Mouse (Mus musculus): ENCODE results near the gene Kdm5c. TPM values are rescaled to one million over a fixed set of nuclear protein-coding genes. Genes with fewer than 3 reads are reported as not detected.

Gene Kdm5c
- polyA plus RNA-seq (2015; fragmentation: Nextera tagmentation; extraction: Ambion mirVana) = 32.4 and 33.9 TPM in 2 replicates

DNA sequence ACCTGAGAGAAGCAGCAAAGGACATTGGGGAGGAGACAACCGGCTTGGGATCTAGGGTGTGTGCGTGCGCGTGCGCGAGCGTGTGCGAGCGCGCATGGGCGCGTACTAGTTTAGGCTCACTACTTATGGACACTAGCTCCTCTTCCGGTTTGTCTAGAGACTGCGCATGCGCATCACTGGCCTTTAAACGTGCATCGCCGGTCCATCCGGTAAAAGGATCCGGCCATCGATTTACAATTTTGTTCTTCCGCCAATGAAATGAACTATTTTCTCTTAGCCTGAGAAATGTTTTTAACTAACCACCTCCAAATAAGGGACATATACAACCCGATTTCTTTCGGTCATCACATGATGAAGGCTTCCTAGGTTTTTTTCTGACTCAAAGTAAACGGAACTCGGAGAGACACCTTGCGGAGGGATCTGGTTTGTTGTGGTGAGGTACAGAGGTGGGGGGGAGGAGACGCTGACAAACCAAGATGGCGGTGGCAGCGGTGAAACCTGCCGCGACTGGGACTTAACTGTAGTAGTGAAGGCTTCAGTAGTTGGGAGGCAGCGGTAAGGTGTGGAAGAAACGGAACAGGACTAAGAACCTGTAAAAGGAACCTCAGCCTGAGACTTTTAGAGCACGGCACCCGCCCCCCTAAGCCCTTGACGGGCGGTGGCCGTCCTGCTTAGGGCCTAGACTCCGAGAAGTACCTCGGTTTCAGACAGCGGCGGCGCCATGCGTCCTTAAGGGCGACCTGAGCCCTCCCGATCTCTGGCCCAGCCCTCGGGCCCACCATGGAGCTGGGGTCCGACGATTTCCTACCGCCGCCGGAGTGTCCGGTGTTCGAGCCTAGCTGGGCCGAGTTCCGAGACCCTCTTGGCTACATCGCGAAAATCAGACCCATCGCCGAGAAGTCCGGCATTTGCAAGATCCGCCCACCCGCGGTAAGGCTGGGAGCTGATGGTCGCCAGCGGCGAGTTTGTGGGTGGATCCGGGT is at the start of gene Kdm5c:
Kdm5c (plus strand) TSS at position 240 of the 983 bp plus-strand sequence.
- H3K9me3 ChIP-seq (replicated peaks; ENCODE audit: control insufficient read depth, low read length) = no peaks in the 10 kb centered on the region
- peak within 1 kb of the TSS; percentile 62 for H3K27ac ChIP-seq (ENCODE audit: low read length)
- no peaks in the 10 kb centered on the region for H3K27me3 ChIP-seq (ENCODE audit: control insufficient read depth, insufficient read depth, low read length)
- peaks cover 6% of the 10 kb centered on the region; the same call in 1 of the 2 replicates for H3K36me3 ChIP-seq (ENCODE audit: control insufficient read depth, insufficient read depth)
- ATAC-seq (replicated peaks; ENCODE audit: extremely low read depth, insufficient read depth, low FRiP score) = peak; percentile 98
- peak within 1 kb of the TSS; percentile 86 for H3K4me3 ChIP-seq (ENCODE audit: low read length)
- peak within 1 kb of the TSS; percentile 93 for H3K9ac ChIP-seq (ENCODE audit: low read length)
- peak within 1 kb of the TSS; percentile 77 for H3K4me2 ChIP-seq (ENCODE audit: low read depth, low read length)
- WGBS = 1% methylated on average over 69 of the region's 69 CpGs
- H3K4me1 ChIP-seq (ENCODE audit: control insufficient read depth, insufficient read depth, low read length) = peaks cover 14% of the 10 kb centered on the region

DNA sequence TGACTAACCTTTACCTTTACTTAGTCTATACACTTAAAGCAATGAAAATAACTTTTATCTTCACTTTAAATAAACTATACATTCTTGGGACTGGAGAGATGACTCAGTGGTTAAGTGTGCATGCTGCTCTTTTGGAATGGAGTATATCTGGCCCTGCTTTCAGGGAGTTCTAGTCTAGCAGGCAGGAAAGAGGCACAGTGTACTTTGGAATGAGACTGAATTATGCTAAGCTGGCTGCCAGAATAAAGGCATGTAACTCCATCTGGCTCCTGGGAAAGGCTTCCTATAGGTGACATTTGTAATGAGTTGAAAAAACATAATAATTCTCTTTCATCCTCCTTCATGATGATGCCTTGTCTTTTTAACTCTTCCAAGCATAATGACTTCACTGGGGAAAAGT is 45.7 kb upstream of the Kdm5c start:
- H3K4me2 ChIP-seq (ENCODE audit: low read depth, low read length) = no peak overlapping the region
- H3K4me3 ChIP-seq (ENCODE audit: low read length) = no peak overlapping the region
- H3K4me1 ChIP-seq (ENCODE audit: control insufficient read depth, insufficient read depth, low read length) = no peaks in the 10 kb centered on the region
- no peaks in the 10 kb centered on the region for H3K36me3 ChIP-seq (ENCODE audit: control insufficient read depth, insufficient read depth)
- H3K9me3 ChIP-seq (replicated peaks; ENCODE audit: control insufficient read depth, low read length) = peaks cover 4% of the 10 kb centered on the region; the same call in 1 of the 2 replicates
- peaks cover 15% of the 10 kb centered on the region for H3K27me3 ChIP-seq (ENCODE audit: control insufficient read depth, insufficient read depth, low read length)
- no peak for ATAC-seq (replicated peaks; ENCODE audit: extremely low read depth, insufficient read depth, low FRiP score)
- no peak overlapping the region for H3K27ac ChIP-seq (ENCODE audit: low read length)
- H3K9ac ChIP-seq (ENCODE audit: low read length) = no peak overlapping the region

DNA sequence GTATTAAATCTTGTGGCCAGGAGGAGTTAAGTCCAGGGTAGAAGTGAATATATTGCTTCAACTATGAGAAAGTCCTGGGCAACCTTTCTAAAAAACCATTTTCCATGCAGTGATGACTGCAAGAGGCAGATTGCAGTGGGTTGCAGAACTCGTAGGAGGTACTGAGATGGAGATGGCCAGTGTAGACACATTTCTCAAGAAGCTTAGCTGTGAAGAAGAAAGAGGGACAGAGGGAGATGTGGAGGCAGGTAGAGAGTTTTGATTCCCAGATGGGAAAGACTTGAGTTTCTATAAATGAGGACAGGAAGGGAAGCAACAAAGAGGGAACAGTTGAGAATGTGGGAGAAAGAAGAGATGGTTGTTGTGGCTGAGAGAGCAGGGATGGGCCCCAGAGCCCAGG is 41.6 kb upstream of the Kdm5c start:
- H3K9me3 ChIP-seq (replicated peaks; ENCODE audit: control insufficient read depth, low read length) = peaks cover 4% of the 10 kb centered on the region; the same call in 1 of the 2 replicates
- no peak overlapping the region for H3K27ac ChIP-seq (ENCODE audit: low read length)
- no peak for ATAC-seq (replicated peaks; ENCODE audit: extremely low read depth, insufficient read depth, low FRiP score)
- H3K36me3 ChIP-seq (ENCODE audit: control insufficient read depth, insufficient read depth) = no peaks in the 10 kb centered on the region
- 71% methylated on average over 1 of the region's 1 CpGs for whole genome bisulfite sequencing
- H3K27me3 ChIP-seq (ENCODE audit: control insufficient read depth, insufficient read depth, low read length) = peaks cover 28% of the 10 kb centered on the region
- no peak overlapping the region for H3K4me2 ChIP-seq (ENCODE audit: low read depth, low read length)
- no peak overlapping the region for H3K4me3 ChIP-seq (ENCODE audit: low read length)
- H3K9ac ChIP-seq (ENCODE audit: low read length) = no peak overlapping the region
- H3K4me1 ChIP-seq (ENCODE audit: control insufficient read depth, insufficient read depth, low read length) = no peaks in the 10 kb centered on the region

DNA sequence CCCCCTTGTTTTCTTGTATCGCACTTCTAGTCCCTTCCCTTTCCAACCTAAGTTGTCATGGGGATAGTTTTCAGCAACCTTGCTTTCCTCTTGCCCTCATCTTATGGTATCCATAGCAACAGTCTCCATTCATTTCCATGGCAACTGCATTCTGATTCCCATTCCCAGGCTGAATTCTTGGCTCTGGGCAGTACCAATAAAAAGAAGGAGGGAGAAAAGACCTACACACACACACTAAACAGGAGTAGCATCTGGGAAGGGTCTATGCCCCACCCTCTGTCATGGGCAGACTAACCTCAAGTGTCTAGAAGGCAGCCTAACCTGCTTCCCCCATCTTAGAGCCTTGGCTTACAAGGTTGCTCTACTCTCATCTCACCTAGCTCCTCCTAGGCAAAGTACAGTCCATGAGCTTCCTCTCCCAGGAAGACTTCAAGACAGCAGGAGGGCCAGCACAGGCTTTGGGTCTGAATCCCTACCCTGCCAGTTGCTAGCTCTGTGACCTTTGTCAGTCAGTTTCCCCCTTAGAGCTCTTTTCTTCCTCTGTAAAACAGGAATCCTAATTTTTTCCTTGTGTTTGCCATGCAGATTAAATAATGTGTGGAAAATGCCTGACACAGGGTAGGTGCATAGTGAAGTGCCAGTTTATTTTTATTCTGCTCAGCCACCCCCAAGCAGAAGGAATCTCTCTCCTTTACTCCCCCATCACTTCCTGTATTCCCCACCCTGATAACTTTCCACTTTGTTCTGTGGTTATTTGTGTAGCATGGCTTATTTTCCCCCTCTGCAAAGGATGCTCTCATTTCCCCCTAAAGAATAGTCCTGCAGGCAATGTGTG is 34.8 kb upstream of the Kdm5c start:
- H3K9me3 ChIP-seq (replicated peaks; ENCODE audit: control insufficient read depth, low read length) = no peaks in the 10 kb centered on the region
- peaks cover 41% of the 10 kb centered on the region for H3K27me3 ChIP-seq (ENCODE audit: control insufficient read depth, insufficient read depth, low read length)
- H3K9ac ChIP-seq (ENCODE audit: low read length) = no peak overlapping the region
- no peak for ATAC-seq (replicated peaks; ENCODE audit: extremely low read depth, insufficient read depth, low FRiP score)
- H3K36me3 ChIP-seq (ENCODE audit: control insufficient read depth, insufficient read depth) = no peaks in the 10 kb centered on the region
- no peak overlapping the region for H3K4me3 ChIP-seq (ENCODE audit: low read length)
- no peak overlapping the region for H3K4me2 ChIP-seq (ENCODE audit: low read depth, low read length)
- no peaks in the 10 kb centered on the region for H3K4me1 ChIP-seq (ENCODE audit: control insufficient read depth, insufficient read depth, low read length)
- 92% methylated on average over 1 of the region's 1 CpGs for WGBS
- H3K27ac ChIP-seq (ENCODE audit: low read length) = no peak overlapping the region

DNA sequence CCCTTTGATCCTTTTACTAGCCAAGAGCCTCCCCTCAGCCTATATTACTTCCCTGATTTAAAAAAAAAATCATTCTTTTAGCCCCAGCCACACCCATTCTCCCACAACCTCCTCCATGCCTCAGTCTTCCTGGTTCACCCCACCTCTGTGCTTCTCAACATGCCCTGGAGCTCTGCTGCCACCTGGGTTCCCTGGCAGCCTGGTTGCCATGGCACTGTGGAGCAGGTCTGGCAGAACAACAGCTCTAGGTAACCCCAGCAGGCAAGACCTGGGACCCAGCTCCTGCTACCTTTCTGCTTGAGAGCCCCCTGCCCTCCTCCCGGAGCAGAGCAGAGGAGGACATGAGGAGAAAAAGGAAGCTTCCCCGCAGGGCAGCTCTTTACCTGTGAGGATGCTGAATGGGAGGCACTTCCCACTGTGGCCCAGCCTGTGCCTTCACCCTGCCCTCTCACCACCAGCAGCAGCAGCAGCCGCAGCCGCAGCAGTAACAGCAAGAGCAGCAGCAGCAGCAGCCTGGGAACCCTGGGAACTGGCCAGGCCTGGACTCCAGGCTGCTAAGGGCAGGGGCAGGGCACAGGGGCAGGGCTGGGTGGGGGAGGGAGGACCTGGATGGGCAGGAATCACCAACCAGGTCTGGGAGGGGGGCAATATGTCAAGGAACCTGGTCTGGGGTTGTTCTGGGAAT is 30.9 kb upstream of the Kdm5c start:
- Histone ChIP-seq H3K36me3 (ENCODE audit: control insufficient read depth, insufficient read depth) (no peaks in the 10 kb centered on the region; the same call in 1 of the 2 replicates), H3K4me3 (ENCODE audit: low read length) (no peak overlapping the region), H3K9ac (ENCODE audit: low read length) (no peak overlapping the region), H3K27ac (ENCODE audit: low read length) (no peak overlapping the region), H3K27me3 (ENCODE audit: control insufficient read depth, insufficient read depth, low read length) (peaks cover 38% of the 10 kb centered on the region), H3K9me3 (replicated peaks; ENCODE audit: control insufficient read depth, low read length) (no peaks in the 10 kb centered on the region), H3K4me1 (ENCODE audit: control insufficient read depth, insufficient read depth, low read length) (no peaks in the 10 kb centered on the region), H3K4me2 (ENCODE audit: low read depth, low read length) (no peak overlapping the region)
- ATAC-seq (replicated peaks; ENCODE audit: extremely low read depth, insufficient read depth, low FRiP score) = no peak
- WGBS = 50% methylated on average over 4 of the region's 4 CpGs

DNA sequence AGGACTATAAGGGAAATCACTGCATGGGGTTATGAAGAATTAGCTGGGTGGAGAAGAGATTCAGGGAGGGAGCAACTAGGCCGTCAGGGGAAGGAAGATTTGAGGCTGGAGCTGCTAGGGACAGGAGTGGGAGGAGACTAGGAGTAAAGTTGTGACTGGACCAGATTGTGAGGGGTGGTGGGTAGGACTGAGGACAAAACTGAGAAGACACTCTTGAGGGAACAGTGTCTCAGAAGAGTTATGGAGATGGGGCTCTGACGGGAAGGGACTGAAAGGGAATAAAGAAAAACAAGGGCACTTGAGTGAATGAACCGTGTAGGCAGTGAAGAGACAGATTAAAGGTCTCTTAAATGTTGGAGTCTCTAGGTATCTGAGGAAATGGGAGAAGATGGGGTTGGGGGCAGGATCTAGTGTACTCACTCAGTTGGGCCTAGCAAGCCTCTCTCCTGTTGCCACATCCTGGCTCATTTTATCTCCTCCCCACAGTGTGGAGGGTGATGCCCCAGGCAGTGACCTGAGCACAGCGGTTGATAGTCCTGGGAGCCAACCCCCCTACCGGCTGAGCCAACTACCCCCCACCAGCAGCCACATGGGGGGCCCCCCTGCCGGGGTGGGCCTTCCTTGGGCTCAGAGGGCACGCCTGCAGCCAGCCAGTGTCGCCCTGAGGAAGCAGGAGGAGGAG is 30.3 kb upstream of the Kdm5c start:
- peaks cover 41% of the 10 kb centered on the region for H3K27me3 ChIP-seq (ENCODE audit: control insufficient read depth, insufficient read depth, low read length)

DNA sequence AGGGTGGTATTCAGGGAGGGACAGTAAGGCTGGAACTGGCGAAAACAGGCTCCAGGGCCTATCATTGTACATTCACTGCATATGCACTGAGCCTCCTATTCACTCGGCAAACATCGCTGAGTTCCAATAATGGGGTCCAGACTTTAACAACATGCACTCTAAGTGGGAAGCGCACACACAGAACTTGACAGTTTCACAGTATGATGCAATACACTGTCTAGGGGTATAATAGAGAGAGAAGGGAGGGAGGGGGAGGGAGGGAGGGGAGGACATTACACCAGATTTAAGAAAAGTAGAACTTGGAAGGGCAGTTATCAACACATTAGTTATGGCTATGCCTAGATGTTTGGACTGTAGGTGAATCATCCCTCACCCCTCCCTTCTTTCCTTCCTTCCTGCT is 29.6 kb upstream of the Kdm5c start:
- no peaks in the 10 kb centered on the region for H3K4me1 ChIP-seq (ENCODE audit: control insufficient read depth, insufficient read depth, low read length)
- peaks cover 37% of the 10 kb centered on the region for H3K27me3 ChIP-seq (ENCODE audit: control insufficient read depth, insufficient read depth, low read length)
- no peak overlapping the region for H3K27ac ChIP-seq (ENCODE audit: low read length)
- H3K4me2 ChIP-seq (ENCODE audit: low read depth, low read length) = no peak overlapping the region
- no peak overlapping the region for H3K9ac ChIP-seq (ENCODE audit: low read length)
- no peak overlapping the region for H3K4me3 ChIP-seq (ENCODE audit: low read length)
- 70% methylated on average over 4 of the region's 4 CpGs for WGBS
- no peaks in the 10 kb centered on the region; the same call in 1 of the 2 replicates for H3K36me3 ChIP-seq (ENCODE audit: control insufficient read depth, insufficient read depth)
- no peaks in the 10 kb centered on the region for H3K9me3 ChIP-seq (replicated peaks; ENCODE audit: control insufficient read depth, low read length)
- ATAC-seq (replicated peaks; ENCODE audit: extremely low read depth, insufficient read depth, low FRiP score) = no peak

More for the DNA sequence above, 30.3 kb upstream of the Kdm5c start:
- no peak overlapping the region for H3K27ac ChIP-seq (ENCODE audit: low read length)
- 41% methylated on average over 8 of the region's 8 CpGs for WGBS
- no peaks in the 10 kb centered on the region; the same call in 1 of the 2 replicates for H3K36me3 ChIP-seq (ENCODE audit: control insufficient read depth, insufficient read depth)
- H3K4me1 ChIP-seq (ENCODE audit: control insufficient read depth, insufficient read depth, low read length) = no peaks in the 10 kb centered on the region
- no peak overlapping the region for H3K4me2 ChIP-seq (ENCODE audit: low read depth, low read length)
- H3K4me3 ChIP-seq (ENCODE audit: low read length) = no peak overlapping the region
- H3K9me3 ChIP-seq (replicated peaks; ENCODE audit: control insufficient read depth, low read length) = no peaks in the 10 kb centered on the region
- no peak for ATAC-seq (replicated peaks; ENCODE audit: extremely low read depth, insufficient read depth, low FRiP score)
- H3K9ac ChIP-seq (ENCODE audit: low read length) = no peak overlapping the region

DNA sequence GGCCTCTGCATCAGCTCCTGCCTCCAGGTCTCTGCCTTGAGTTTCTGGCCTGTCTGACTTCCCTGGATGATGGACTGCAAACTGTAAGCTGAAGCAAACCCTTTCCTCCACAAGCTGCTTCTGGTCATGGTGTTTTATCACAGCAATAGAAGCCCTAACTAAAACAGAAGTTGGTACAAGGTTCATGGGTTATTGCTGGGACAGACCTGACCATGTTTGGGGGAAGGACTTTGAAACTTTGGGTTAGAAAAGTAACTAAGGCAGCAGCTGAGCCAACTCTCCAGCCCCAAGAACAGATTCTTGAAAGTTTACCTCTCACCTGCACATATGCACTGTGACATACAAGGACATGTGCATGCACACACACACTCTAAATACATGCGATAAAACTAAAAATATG is 27.3 kb upstream of the Kdm5c start:
- Histone ChIP-seq H3K9ac (ENCODE audit: low read length) (no peak overlapping the region), H3K9me3 (replicated peaks; ENCODE audit: control insufficient read depth, low read length) (no peaks in the 10 kb centered on the region), H3K4me2 (ENCODE audit: low read depth, low read length) (no peak overlapping the region), H3K4me1 (ENCODE audit: control insufficient read depth, insufficient read depth, low read length) (no peaks in the 10 kb centered on the region), H3K36me3 (ENCODE audit: control insufficient read depth, insufficient read depth) (peaks cover 2% of the 10 kb centered on the region; the same call in 1 of the 2 replicates), H3K27me3 (ENCODE audit: control insufficient read depth, insufficient read depth, low read length) (peaks cover 35% of the 10 kb centered on the region), H3K27ac (ENCODE audit: low read length) (no peak overlapping the region), H3K4me3 (ENCODE audit: low read length) (no peak overlapping the region)
- no peak for ATAC-seq (replicated peaks; ENCODE audit: extremely low read depth, insufficient read depth, low FRiP score)
- 89% methylated on average over 1 of the region's 1 CpGs for WGBS
